Mouse (Mus musculus) thymus, postnatal 25 days (tissue): ENCODE results near the gene Vegfc.

Experiments
- DNase-seq: peaks from one replicate; pipeline ENCODE4 v3.0.0; 2022

Vegfc gene

GRCm38 (mm10) chr8:54216250-54216649 is 138.8 kb downstream of the Vegfc start:
- DNase-seq: no peak

- DNase-seq: no peak
Observed at GRCm38 (mm10) chr8:54228801-54229204, 151.4 kb downstream of the Vegfc start.

- DNase-seq: no peak
Observed at GRCm38 (mm10) chr8:54230638-54231037, 153.2 kb downstream of the Vegfc start.

GRCm38 (mm10) chr8:54233316-54233715 is 155.9 kb downstream of the Vegfc start:
- DNase-seq: no peak
